Mouse (Mus musculus): ENCODE results near the gene Cdh1.
"Not testable (repeated sequence)": the region's sequence is repeated elsewhere in the genome, so short reads cannot be mapped to it uniquely, and the experiment has no call there.

The Cdh1 gene

GRCm38 (mm10) chr8:106603131-106603819 is at the start of gene Cdh1:
Gene Cdh1, plus strand, starts transcription at chr8:106603351.
- no peak for DNase-seq (ENCODE audit: low spot score in 2 of 2)

GRCm38 (mm10) chr8:106554011-106554410 is 49.1 kb upstream of the Cdh1 start:
- DNase-seq (ENCODE audit: low spot score in 2 of 2), result no peak

GRCm38 (mm10) chr8:106556068-106556645 is 47.0 kb upstream of the Cdh1 start:
- no peak for DNase-seq (ENCODE audit: low spot score in 2 of 2)

GRCm38 (mm10) chr8:106559844-106560243 is 43.3 kb upstream of the Cdh1 start:
- no peak for DNase-seq (ENCODE audit: low spot score in 2 of 2)

GRCm38 (mm10) chr8:106561097-106561865 is 41.9 kb upstream of the Cdh1 start:
- no peak for DNase-seq (ENCODE audit: low spot score in 2 of 2)

GRCm38 (mm10) chr8:106563691-106564182 is 39.4 kb upstream of the Cdh1 start:
- DNase-seq (ENCODE audit: low spot score in 2 of 2), result no peak

GRCm38 (mm10) chr8:106569006-106569405 is 34.1 kb upstream of the Cdh1 start:
- DNase-seq (ENCODE audit: low spot score in 2 of 2), result no peak

- no peak for DNase-seq (ENCODE audit: low spot score in 2 of 2)
Measured at GRCm38 (mm10) chr8:106570386-106570785, 32.8 kb upstream of the Cdh1 start.

GRCm38 (mm10) chr8:106571551-106572172 is 31.5 kb upstream of the Cdh1 start:
- DNase-seq (ENCODE audit: low spot score in 2 of 2), result no peak

- DNase-seq (ENCODE audit: low spot score in 2 of 2), result not testable (repeated sequence)
Measured at GRCm38 (mm10) chr8:106572175-106572574, 31.0 kb upstream of the Cdh1 start.

GRCm38 (mm10) chr8:106573168-106573567 is 30.0 kb upstream of the Cdh1 start, which contains the start of gene Gm10073:
Gene Gm10073, minus strand, starts transcription at chr8:106573461.
- DNase-seq (ENCODE audit: low spot score in 2 of 2), result not testable (repeated sequence)

GRCm38 (mm10) chr8:106574283-106574682 is 28.9 kb upstream of the Cdh1 start:
- DNase-seq (ENCODE audit: low spot score in 2 of 2), result no peak

GRCm38 (mm10) chr8:106576849-106577555 is 26.1 kb upstream of the Cdh1 start:
- DNase-seq (ENCODE audit: low spot score in 2 of 2), result no peak

GRCm38 (mm10) chr8:106579510-106579909 is 23.6 kb upstream of the Cdh1 start:
- no peak for DNase-seq (ENCODE audit: low spot score in 2 of 2)

- DNase-seq (ENCODE audit: low spot score in 2 of 2), result no peak
Measured at GRCm38 (mm10) chr8:106581344-106582088, 21.6 kb upstream of the Cdh1 start.

- no peak for DNase-seq (ENCODE audit: low spot score in 2 of 2)
Measured at GRCm38 (mm10) chr8:106584942-106585670, 18.0 kb upstream of the Cdh1 start.

GRCm38 (mm10) chr8:106585671-106586037 is 17.5 kb upstream of the Cdh1 start:
- DNase-seq (ENCODE audit: low spot score in 2 of 2), result no peak

- DNase-seq (ENCODE audit: low spot score in 2 of 2), result no peak
Measured at GRCm38 (mm10) chr8:106586896-106587295, 16.3 kb upstream of the Cdh1 start.

GRCm38 (mm10) chr8:106588443-106589431 is 14.4 kb upstream of the Cdh1 start:
- no peak for DNase-seq (ENCODE audit: low spot score in 2 of 2)
